Mouse (Mus musculus) thymus, postnatal 0 days (tissue): ENCODE measurements around the gene Asb8. TPM values are rescaled to one million over a fixed set of nuclear protein-coding genes. Genes with fewer than 3 reads are reported as not detected.

ENCODE experiments used
- DNase-seq: peaks from one replicate; pipeline ENCODE4 v3.0.0-alpha.2; 2015; ENCODE audit warnings: low spot score
- polyA plus RNA-seq: library from polyadenylated mRNA; unstranded; fragments of >200 nt; fragmentation: Nextera tagmentation; extraction: Ambion mirVana; gene quantifications from 2 replicates; pipeline ENCODE4 v1.2.1, GENCODE M21; 2015

Gene Asb8
- polyA plus RNA-seq, 1 experiment from 2014 or later: 43.2 TPM

- DNase-seq: no peak
These were observed 9.5 kb downstream of the Asb8 start for GRCm38 (mm10) chr15:98155944-98156343.

GRCm38 (mm10) chr15:98155272-98155671 lies 10.2 kb downstream of the Asb8 start:
- DNase-seq: no peak

GRCm38 (mm10) chr15:98154631-98155030 lies 10.8 kb downstream of the Asb8 start:
- no peak for DNase-seq

GRCm38 (mm10) chr15:98154146-98154545 lies 11.3 kb downstream of the Asb8 start:
- no peak for DNase-seq

- DNase-seq: peak; percentile 66
These were observed 11.8 kb downstream of the Asb8 start for GRCm38 (mm10) chr15:98153625-98154024.

- DNase-seq: no peak
These were observed 12.5 kb downstream of the Asb8 start for GRCm38 (mm10) chr15:98152916-98153315.

GRCm38 (mm10) chr15:98149166-98149602 lies 16.2 kb downstream of the Asb8 start:
- DNase-seq: no peak

GRCm38 (mm10) chr15:98148356-98148755 lies 17.1 kb downstream of the Asb8 start:
- no peak for DNase-seq

- peak; percentile 93 for DNase-seq
These were observed 19.8 kb downstream of the Asb8 start for GRCm38 (mm10) chr15:98145559-98146181.

- no peak for DNase-seq
These were observed 20.4 kb downstream of the Asb8 start for GRCm38 (mm10) chr15:98144861-98145507.

GRCm38 (mm10) chr15:98142515-98142914 lies 22.9 kb downstream of the Asb8 start:
- no peak for DNase-seq

- DNase-seq: no peak
These were observed 24.6 kb downstream of the Asb8 start for GRCm38 (mm10) chr15:98140809-98141208.

- DNase-seq: no peak
These were observed 25.7 kb downstream of the Asb8 start for GRCm38 (mm10) chr15:98139763-98140162.

GRCm38 (mm10) chr15:98136871-98137270 lies 28.6 kb downstream of the Asb8 start:
- no peak for DNase-seq

- no peak for DNase-seq
These were observed 29.8 kb downstream of the Asb8 start for GRCm38 (mm10) chr15:98135671-98136070.

GRCm38 (mm10) chr15:98134666-98135065 lies 30.8 kb downstream of the Asb8 start:
- DNase-seq: no peak

GRCm38 (mm10) chr15:98134034-98134433 lies 31.4 kb downstream of the Asb8 start:
- DNase-seq: no peak

GRCm38 (mm10) chr15:98133471-98133870 lies 32.0 kb downstream of the Asb8 start:
- DNase-seq: no peak

GRCm38 (mm10) chr15:98131942-98132655 lies 33.3 kb downstream of the Asb8 start:
- no peak for DNase-seq

GRCm38 (mm10) chr15:98131451-98131850 lies 34.0 kb downstream of the Asb8 start:
- no peak for DNase-seq

- no peak for DNase-seq
These were observed 34.4 kb downstream of the Asb8 start for GRCm38 (mm10) chr15:98131001-98131400.

- DNase-seq: no peak
These were observed 44.6 kb downstream of the Asb8 start for GRCm38 (mm10) chr15:98120831-98121230.
